Mouse (Mus musculus): ENCODE results near the gene Cpne2.

The Cpne2 gene

GRCm38 (mm10) chr8:94532873-94533671 lies at the start of gene Cpne2:
Gene Cpne2 (plus strand): TSS chr8:94532990.
- in situ Hi-C loops (cut with MboI; ENCODE audit: low sequenced_read_pairs), result no loop called here

GRCm38 (mm10) chr8:94485288-94485687 lies 47.5 kb upstream of the Cpne2 start:
- in situ Hi-C loops (cut with MboI; ENCODE audit: low sequenced_read_pairs), result no loop called here

GRCm38 (mm10) chr8:94485882-94486281 lies 46.9 kb upstream of the Cpne2 start:
- in situ Hi-C loops (cut with MboI; ENCODE audit: low sequenced_read_pairs), result no loop called here

- in situ Hi-C loops (cut with MboI; ENCODE audit: low sequenced_read_pairs), result no loop called here
These were observed 44.8 kb upstream of the Cpne2 start for GRCm38 (mm10) chr8:94488016-94488415.

GRCm38 (mm10) chr8:94489809-94490483 lies 42.8 kb upstream of the Cpne2 start:
- in situ Hi-C loops (cut with MboI; ENCODE audit: low sequenced_read_pairs), result loop anchor here (5.0 kb wide), 1 partner anchor 163 kb away; the partner anchor contains the start of gene Slc12a3

- in situ Hi-C loops (cut with MboI; ENCODE audit: low sequenced_read_pairs), result loop anchor here (5.0 kb wide), 1 partner anchor 165 kb away; the partner anchor contains the start of gene Slc12a3
These were observed 40.6 kb upstream of the Cpne2 start for GRCm38 (mm10) chr8:94492021-94492681.

- in situ Hi-C loops (cut with MboI; ENCODE audit: low sequenced_read_pairs), result loop anchor here (5.0 kb wide), 1 partner anchor 166 kb away; the partner anchor contains the start of gene Slc12a3
These were observed 39.5 kb upstream of the Cpne2 start for GRCm38 (mm10) chr8:94493240-94493639.

GRCm38 (mm10) chr8:94515430-94516208 lies 17.2 kb upstream of the Cpne2 start:
- in situ Hi-C loops (cut with MboI; ENCODE audit: low sequenced_read_pairs), result no loop called here

- in situ Hi-C loops (cut with MboI; ENCODE audit: low sequenced_read_pairs), result no loop called here
These were observed 16.6 kb upstream of the Cpne2 start for GRCm38 (mm10) chr8:94516209-94516593.

- in situ Hi-C loops (cut with MboI; ENCODE audit: low sequenced_read_pairs), result no loop called here
These were observed 16.0 kb upstream of the Cpne2 start for GRCm38 (mm10) chr8:94516766-94517165.

GRCm38 (mm10) chr8:94518331-94518730 lies 14.5 kb upstream of the Cpne2 start:
- in situ Hi-C loops (cut with MboI; ENCODE audit: low sequenced_read_pairs), result no loop called here

- in situ Hi-C loops (cut with MboI; ENCODE audit: low sequenced_read_pairs), result no loop called here
These were observed 13.8 kb upstream of the Cpne2 start for GRCm38 (mm10) chr8:94519021-94519420.

- in situ Hi-C loops (cut with MboI; ENCODE audit: low sequenced_read_pairs), result loop anchor here (10.0 kb wide), 1 partner anchor 173 kb away; the partner anchor contains the start of gene Pllp
These were observed 11.3 kb upstream of the Cpne2 start for GRCm38 (mm10) chr8:94521481-94521880.

GRCm38 (mm10) chr8:94522482-94522881 lies 10.3 kb upstream of the Cpne2 start:
- in situ Hi-C loops (cut with MboI; ENCODE audit: low sequenced_read_pairs), result loop anchor here (10.0 kb wide), 1 partner anchor 172 kb away; the partner anchor contains the start of gene Pllp

- in situ Hi-C loops (cut with MboI; ENCODE audit: low sequenced_read_pairs), result loop anchor here (10.0 kb wide), 1 partner anchor 170 kb away; the partner anchor contains the start of gene Pllp
These were observed 8.2 kb upstream of the Cpne2 start for GRCm38 (mm10) chr8:94524554-94524953.

- in situ Hi-C loops (cut with MboI; ENCODE audit: low sequenced_read_pairs), result loop anchor here (10.0 kb wide), 1 partner anchor 168 kb away; the partner anchor contains the start of gene Pllp
These were observed 5.6 kb upstream of the Cpne2 start for GRCm38 (mm10) chr8:94527178-94527577.

- in situ Hi-C loops (cut with MboI; ENCODE audit: low sequenced_read_pairs), result loop anchor here (10.0 kb wide), 1 partner anchor 167 kb away; the partner anchor contains the start of gene Pllp
These were observed 4.5 kb upstream of the Cpne2 start for GRCm38 (mm10) chr8:94528245-94528644.

- in situ Hi-C loops (cut with MboI; ENCODE audit: low sequenced_read_pairs), result loop anchor here (10.0 kb wide), 1 partner anchor 165 kb away; the partner anchor contains the start of gene Pllp
These were observed 2.9 kb upstream of the Cpne2 start for GRCm38 (mm10) chr8:94529875-94530274.

GRCm38 (mm10) chr8:94530643-94531042 lies 2.1 kb upstream of the Cpne2 start:
- in situ Hi-C loops (cut with MboI; ENCODE audit: low sequenced_read_pairs), result no loop called here

- in situ Hi-C loops (cut with MboI; ENCODE audit: low sequenced_read_pairs), result no loop called here
These were observed 790 bp upstream of the Cpne2 start for GRCm38 (mm10) chr8:94532000-94532399.

Data from CH12F3 (cell line).